Mouse (Mus musculus) ovary, adult 2 months (tissue): ENCODE data around the gene Syngr1. TPM values are rescaled to one million over a fixed set of nuclear protein-coding genes. Genes with fewer than 3 reads are reported as not detected.

Experiments used
- polyA plus RNA-seq: library from polyadenylated mRNA; depleted of rRNA; stranded (reverse); fragments of >200 nt; gene quantifications from 2 replicates; pipeline ENCODE4 v1.2.3, GENCODE M21; 2012; rRNA removed

Gene Syngr1
- polyA plus RNA-seq, result 52.7 and 64.8 TPM in 2 replicates

DNA sequence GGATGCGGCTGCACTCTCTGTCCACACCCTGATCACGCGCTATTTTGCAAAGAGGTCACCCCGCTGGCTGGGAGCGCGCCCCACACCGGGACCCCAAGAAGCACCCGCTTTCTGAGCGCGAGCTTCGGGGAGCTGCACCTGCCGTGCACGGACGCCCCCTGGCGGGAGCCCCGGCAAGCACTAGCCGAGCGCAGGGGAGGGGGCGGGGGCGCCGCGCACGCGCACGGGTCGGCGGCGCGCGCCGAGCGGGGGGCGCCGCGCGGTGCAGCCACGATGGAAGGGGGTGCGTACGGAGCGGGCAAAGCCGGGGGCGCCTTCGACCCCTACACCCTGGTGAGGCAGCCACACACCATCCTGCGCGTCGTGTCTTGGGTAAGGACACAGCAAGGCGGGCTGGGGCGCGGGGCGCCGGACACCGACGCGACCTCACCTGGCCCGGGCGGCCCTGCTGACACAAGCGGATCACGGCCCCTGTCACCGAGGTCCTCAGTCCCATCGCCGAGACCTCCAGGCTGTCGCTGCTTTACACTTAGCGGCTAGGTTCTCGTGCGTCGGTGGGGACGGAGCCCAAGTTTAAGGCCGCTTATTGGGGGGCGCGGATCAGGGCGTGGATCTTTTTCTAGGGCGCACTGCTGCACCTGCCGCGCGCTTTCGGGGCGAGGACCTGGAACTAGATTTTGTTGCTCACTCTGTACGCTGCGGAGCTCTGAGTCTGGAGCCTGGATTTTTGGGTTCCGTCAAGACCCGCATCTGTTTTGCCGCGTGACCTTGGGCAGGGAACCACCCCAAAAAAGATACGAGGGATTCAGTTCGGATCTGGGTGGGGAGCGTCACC lies at the start of gene Syngr1, which contains the start of gene Rpl3:
TSS of gene Syngr1 (plus strand) at position 214 of the 835 bp plus-strand sequence.
TSS of gene Rpl3 (minus strand) at position 748 of the 835 bp plus-strand sequence.

DNA sequence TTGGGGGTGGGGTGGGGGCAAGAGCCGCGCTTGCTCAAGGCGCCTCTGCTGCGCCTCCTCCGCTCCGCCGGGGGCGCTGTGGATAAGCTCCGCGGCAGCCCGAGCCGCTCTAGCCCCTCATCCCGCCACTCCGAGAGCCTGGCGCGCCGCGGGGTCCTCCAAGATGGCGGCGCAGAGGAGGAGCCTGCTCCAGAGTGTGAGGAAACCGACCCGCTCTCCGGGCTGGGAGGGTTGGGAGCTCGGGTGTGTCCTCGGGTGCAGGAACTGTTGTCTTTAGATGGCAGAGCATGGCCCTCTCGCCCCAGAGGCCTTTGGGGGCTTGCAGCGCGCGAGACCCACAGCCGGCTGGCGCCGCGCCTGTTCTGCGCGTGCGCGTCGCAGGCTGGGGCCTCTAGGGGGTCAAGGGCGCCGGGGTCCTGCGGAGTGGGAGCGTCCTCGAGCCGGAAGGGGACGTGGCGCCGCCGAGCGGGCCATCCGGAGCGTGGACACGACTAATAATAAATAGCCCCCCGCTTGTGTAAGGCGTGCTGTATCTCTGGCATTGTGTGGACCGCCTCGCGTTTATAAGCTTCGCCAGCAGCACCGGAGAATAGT lies 42.0 kb downstream of the Syngr1 start, which contains the start of gene Tab1:
TSS of gene Tab1 (plus strand) at position 135 of the 594 bp plus-strand sequence.

Other genes starting within 250 kb of the Syngr1 start
- 23.8 and 30.9 TPM in 2 replicates for gene Apobec3, start 199.7 kb upstream of the Syngr1 start, polyA plus RNA-seq
- 30.4 and 38.6 TPM in 2 replicates for gene Cbx7, start 120.2 kb upstream of the Syngr1 start, polyA plus RNA-seq
- 36.5 and 38.8 TPM in 2 replicates for gene Pdgfb, start 76.4 kb upstream of the Syngr1 start, polyA plus RNA-seq
- 697 and 996 TPM in 2 replicates for gene Rpl3, start 534 bp downstream of the Syngr1 start, polyA plus RNA-seq
- 36.8 and 39.3 TPM in 2 replicates for gene Tab1, start 41.8 kb downstream of the Syngr1 start, polyA plus RNA-seq
- 17.4 and 20.3 TPM in 2 replicates for gene Mgat3, start 82.4 kb downstream of the Syngr1 start, polyA plus RNA-seq
- 19.7 and 23.1 TPM in 2 replicates for gene Mief1, start 142.7 kb downstream of the Syngr1 start, polyA plus RNA-seq
- gene AC140267.1, start 144.5 kb downstream of the Syngr1 start, polyA plus RNA-seq, result not detected in 2 replicates
- 159 and 245 TPM in 2 replicates for gene Atf4, start 163.8 kb downstream of the Syngr1 start, polyA plus RNA-seq
- 26.9 and 30.9 TPM in 2 replicates for gene Rps19bp1, start 173.0 kb downstream of the Syngr1 start, polyA plus RNA-seq
- 0.25 and 0.41 TPM in 2 replicates for gene Cacna1i, start 195.9 kb downstream of the Syngr1 start, polyA plus RNA-seq